Mouse (Mus musculus) kidney, adult 2 months (tissue): Measurements from ENCODE around the gene Ehd1.

ENCODE experiments used
- CTCF ChIP-seq: fragments of 200-500 bp; conservative IDR thresholded peaks from 2 replicates; pipeline ENCODE4 v1.5.1; 2011; ENCODE audit warnings: low read depth, mild to moderate bottlenecking, control low read depth, low read length, moderate library complexity, mixed read lengths; ENCODE audit not compliant: insufficient read depth, insufficient read length
- POLR2A ChIP-seq: fragments of 200-500 bp; IDR thresholded peaks from one replicate; pipeline ENCODE4 v1.6.1; 2011; ENCODE audit warnings: low read depth, low read length, control low read depth

DNA sequence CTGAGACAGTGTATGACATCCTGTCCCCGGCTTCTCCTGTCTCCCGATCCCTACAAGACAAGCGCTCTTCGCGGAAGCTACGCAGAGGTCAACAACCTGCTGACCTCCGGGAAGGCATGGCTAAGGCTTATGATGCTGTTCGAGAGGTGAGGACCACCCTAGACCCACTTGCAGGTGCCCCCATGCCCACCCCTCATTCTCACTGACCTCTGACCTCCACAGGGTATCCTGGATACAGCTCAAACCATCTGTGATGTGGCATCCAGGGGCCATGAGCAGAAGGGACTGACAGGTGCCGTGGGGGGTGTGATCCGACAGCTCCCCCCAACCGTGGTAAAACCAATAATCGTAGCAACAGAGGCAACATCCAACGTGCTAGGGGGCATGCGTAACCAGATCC, 15.1 kb upstream of the Ehd1 start:
- no peak for TF ChIP-seq CTCF
- TF ChIP-seq POLR2A = no peak
